Mouse (Mus musculus) brain, adult 2 months (tissue): ENCODE results near the gene Olfr360.
"Not testable (repeated sequence)": the region's sequence is repeated elsewhere in the genome, so short reads cannot be mapped to it uniquely, and the experiment has no call there.

Experiments
- DNase-seq: peaks from one replicate; pipeline ENCODE4 v3.0.0; 2011; ENCODE audit warnings: low read depth, low spot score

Olfr360 gene

GRCm38 (mm10) chr2:37065446-37065845 lies at the start of gene Olfr360:
Gene Olfr360 (plus strand): TSS chr2:37065746.
- DNase-seq: no peak

DNA sequence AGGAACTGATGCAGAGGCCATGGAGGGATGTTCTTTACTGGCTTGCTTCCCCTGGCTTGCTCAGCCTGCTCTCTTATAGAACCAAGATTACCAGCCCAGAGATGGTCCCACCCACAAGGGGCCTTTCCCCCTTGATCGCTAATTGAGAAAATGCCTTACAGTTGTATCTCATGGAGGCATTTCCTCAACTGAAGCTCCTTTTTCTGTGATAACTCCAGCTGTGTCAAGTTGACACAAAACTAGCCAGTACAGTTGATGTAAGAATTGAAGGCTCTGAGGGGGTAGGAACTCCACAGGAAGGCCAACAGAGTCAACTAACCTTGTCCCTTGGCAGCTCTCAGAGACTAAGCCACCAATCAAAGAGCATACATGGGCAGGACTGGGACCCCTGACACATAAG lies 23.6 kb downstream of the Olfr360 start, which contains the start of gene Olfr361:
Gene Olfr361 (minus strand): TSS at position 101 of the 400 bp plus-strand sequence.
- not testable (repeated sequence) for DNase-seq

DNA sequence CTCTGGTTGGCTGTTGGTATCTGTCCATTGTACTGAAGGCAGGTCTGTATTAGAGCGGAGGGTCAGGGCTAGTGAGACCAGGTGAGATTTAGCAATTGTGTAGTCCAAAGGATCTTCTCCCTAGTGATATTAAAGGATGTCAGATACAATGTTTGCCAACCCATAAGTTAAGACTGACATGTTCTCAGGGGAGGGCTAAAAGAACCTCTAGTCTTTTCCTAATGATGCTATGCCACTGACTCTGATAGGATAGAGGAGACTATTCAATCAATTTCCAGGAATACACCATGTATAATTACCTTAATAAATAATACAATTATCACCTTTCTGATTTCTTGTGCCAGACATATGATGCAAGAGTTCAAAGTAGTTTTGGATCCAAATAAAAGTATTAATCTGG lies 52.3 kb downstream of the Olfr360 start, which contains the start of gene Olfr362:
Gene Olfr362 (minus strand): TSS at position 101 of the 400 bp plus-strand sequence.
- DNase-seq: no peak
